Mouse (Mus musculus) lung, postnatal 25 days (tissue): ENCODE measurements around the gene Peak1.
A peak's percentile ranks its signal among the peaks of the same experiment; 100 is the strongest.

Source experiments
- DNase-seq: peaks from one replicate; pipeline ENCODE4 v3.0.0; 2022; ENCODE audit warnings: low spot score

The Peak1 gene

DNA sequence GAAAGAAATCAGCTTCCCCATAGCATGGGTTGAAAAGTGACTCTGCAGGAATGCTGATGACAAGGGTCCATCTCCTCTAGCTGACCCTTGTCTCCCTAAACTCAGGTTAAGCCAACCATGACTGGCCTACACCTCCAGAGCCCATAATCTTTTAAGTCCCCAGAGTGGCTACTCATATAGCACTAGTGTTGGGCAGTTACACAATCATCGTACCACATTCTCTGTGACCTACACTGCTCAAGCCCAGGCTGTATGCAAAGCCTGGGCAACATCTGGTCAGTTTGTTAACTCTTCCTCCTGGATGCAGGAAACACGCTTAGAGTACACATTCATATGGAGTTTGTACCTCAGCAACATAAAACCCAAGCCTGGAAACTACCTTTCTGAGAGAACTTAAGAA lies 217.7 kb downstream of the Peak1 start:
- DNase-seq: no peak

DNA sequence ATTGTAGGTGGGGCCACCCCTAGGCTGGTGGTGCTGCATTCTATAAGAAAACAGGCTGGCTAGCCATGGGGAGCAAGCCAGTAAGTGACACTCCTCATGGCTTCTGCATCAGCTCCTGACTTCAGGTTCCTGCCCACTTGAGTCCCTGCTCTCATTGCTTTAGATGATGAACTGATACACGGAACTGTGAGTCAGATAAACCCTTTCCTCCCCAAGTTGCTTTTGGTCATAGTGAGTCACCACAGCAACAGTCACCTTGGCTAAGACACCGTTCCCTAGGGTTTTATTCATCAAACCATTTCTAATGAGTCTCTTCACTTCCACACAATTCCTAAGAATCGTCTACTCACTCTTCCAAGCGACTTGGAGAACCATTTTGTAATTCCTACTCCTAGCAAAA lies 220.9 kb downstream of the Peak1 start:
- no peak for DNase-seq

DNA sequence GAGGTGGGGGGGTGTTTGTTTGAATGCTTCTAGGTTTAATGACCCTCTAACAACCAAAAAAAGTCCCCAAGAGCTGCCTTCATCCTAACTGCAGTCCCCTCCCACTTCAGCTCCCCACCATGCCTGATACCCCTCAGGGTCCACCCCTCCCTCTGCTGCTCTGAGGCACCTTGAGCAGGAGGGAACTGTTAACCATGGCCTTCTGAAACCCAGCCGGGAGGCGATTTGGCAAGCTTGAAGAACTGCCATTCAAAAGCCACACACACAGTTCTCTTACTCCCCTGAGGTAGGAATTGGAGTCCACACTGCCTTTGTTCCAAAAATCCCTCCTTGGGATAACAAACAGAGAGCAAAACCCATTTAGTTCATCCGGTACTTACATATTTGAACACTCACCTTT lies 222.7 kb downstream of the Peak1 start:
- DNase-seq: no peak

DNA sequence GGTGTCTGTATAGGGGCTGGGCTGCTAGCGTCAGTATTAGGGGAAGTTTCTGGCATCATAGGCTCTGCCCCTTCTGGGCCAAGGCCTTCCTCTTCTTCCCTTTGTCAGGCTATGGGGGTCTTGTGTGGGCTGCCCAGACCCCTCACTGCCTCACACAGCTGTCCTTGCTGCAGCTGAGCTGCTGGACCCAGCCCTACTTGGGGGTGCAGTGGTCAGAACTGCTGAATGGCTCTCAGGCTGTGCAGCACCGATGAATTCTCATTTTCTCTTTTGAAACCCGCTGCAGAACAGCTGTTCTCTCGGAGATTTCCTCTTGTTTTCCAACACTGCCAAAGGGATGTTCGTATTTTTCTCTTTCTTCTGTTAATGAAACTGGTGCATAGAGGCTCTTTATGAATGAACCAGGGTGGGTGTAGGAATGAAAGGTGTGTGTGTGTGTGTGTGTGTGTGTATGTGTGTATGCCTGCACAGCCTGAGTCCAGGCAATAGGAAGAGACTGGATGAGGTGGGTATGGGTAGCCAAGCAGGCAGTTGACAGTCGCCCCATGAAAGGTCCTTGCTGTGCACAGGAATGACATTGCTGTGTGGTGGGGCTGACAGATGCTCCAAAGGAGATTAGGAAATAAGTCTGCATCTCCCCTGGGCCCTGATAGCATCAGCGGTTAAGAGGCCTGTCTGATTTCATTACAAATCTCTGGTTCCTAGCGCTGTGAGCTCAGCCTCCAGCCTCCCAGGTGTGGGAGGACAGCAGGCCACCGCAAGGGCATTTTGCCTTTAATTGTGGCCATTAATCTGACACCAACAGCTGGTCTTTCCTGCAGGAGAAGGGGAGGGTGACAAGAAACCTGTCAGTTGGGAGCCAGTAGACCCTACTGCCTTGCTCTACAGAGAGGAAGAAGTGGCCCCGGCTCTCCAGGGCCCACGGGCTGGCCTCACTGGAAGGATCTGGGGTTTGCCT lies 226.1 kb downstream of the Peak1 start:
- DNase-seq: no peak

DNA sequence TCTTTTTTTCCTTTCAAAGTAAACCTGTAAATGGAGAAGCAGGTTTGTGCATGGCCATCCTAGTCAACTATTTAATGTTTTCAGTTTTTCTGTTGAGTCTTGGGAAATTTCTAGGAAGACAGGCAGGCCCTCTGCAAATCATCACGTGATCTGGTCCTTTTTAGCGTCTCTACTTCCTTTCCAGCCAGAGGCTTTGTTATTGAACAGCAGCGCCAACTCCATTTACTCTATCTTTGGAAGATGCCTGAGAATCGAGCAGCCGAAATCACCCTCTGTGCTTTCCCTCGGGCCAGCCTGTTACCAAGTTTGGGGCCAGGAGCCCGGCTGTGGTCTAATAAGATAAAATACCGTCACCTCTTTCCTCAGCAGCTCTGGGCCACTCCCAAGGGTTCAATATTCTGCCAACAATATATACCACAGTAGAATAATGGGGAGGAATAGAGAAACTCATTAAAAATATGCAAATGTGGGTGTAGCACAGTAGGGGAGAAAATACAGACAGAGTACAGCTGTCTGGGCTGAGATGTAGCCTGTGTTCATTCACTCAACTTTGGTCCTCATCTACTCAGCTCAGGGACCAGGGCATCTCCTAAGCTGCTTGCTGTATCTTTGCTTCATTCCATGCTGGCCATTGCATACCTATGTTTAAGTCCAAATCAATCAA lies 237.6 kb downstream of the Peak1 start:
- DNase-seq: no peak

DNA sequence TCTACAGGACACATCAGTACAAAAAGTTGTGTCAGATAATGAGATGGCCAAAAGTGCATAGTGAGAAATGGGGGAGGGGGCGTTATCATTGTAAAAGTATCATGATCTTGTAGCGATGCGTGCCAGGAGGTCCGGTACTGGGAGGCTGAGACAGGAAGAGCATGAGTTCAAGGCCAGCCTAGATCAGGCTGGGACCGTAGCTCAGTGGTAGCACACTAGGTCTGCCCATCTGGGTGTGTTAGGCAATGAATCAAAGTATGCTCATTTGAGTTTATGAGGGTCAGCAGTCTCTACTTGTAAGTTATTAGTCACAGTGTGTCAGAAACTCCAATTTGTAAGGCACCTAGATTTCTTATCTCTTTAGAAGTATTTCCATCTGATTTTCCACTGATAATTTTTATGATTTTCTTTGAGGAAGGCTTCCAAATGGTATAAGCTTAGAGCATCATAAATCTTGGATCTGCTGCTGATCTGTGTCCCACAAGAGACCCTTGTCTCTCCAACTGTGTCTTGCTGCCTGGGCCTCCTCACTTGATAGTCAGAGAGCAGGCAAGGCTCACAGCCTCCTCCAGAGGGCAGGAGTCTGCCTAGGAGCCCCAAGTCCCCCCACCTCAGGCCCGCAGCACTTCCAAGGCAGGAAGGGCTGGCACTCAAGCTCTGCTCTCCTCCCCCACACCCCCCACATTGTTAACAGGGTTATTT lies 238.3 kb downstream of the Peak1 start:
- no peak for DNase-seq

DNA sequence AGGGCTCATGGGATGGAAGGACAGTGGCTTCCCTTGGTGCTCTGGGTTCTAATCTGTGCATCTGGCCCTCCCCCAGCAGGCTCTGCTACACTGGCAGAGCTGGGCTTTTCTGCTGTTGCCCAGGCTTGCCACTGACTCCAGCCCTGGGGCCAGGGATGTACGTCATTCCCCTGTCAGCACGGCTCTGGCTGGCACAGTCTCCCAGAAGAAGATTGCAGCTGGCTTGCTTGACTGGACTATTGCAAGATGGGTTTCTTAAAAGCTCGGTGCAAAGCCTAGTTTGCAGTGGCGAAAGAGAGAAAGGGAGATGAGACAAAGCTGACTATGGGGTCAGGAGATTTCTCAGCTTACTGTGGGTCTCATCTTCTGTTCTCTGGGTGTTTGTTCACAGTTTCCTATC lies 240.5 kb downstream of the Peak1 start:
- no peak for DNase-seq

DNA sequence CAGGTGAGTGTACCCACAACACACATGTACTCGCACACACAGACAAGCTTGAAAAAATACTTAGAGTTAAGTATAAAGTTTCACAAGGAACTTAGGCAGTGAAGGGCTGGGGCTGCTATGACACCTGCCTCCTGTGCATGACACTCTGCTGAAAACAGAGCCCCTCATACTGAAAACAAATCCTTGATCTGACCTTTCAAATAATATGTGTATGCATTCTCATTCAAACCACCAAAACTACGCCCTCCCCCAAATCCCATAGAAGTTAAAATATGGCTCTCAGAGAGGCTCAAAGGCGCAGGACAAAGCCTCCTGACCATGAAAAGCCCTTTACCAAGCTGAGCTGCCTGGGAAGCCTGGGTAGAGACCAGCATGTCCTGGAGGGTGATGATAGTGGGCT lies 242.6 kb downstream of the Peak1 start:
- DNase-seq: no peak

DNA sequence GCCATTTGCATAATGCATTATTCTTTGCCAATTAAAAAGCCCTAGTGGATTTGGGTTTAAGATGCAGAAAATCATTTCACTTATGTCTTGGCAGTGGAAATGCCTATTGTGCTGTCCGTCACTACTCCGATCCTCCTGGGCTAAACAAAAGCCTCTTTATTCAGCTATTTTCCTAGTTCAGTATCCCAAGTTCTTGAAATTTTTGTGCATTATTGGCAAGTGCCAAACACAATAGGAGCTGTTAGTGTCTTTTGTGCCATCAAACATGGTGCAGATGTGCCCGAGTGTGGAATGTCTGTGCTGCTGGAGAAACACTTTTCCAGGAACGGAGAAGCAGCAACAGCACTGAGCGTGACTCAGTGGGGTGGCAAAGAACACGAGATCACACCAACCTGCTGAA lies 250.2 kb downstream of the Peak1 start:
- no peak for DNase-seq

DNA sequence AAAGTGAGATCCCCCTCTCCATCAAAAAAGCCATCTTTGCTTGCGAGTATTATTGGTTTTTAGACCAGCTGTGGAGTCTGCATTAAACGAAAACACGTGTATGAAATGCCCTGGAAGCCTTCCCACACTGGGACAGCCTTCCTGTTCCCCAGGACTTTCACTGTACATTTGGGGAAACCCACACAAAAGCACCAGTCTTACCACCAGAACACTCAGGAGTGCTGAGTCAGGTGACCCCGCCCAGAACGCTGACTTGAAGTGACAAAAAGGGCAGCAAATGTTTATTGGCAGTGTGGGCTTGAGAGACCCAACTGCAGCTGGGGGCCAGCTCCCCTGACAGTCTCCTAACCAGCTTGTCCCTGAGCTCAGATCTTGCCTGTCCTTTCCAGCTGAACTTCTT lies 251.7 kb downstream of the Peak1 start:
- no peak for DNase-seq

DNA sequence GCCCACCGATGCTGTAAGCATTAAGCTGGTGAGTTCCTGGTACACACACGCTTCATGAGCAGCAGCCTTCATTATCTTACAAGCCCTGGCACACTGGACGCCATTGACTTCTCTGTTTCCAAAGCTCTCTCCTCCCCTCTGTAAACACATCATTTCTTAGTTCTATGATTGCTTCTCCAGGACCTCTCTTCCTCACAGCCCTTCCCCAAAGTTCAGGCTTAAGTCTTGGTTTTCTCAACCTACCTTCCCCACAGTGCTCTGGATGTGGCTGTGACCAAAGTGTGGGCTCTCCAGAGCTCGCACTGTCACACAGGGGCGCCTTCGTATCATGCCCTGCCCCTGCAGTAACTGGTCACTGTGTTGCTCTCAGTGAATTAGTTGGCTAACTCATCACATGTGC lies 252.5 kb downstream of the Peak1 start, which contains the start of gene Tspan3:
Gene Tspan3 (minus strand): TSS at position 101 of the 400 bp plus-strand sequence.
- DNase-seq: no peak

DNA sequence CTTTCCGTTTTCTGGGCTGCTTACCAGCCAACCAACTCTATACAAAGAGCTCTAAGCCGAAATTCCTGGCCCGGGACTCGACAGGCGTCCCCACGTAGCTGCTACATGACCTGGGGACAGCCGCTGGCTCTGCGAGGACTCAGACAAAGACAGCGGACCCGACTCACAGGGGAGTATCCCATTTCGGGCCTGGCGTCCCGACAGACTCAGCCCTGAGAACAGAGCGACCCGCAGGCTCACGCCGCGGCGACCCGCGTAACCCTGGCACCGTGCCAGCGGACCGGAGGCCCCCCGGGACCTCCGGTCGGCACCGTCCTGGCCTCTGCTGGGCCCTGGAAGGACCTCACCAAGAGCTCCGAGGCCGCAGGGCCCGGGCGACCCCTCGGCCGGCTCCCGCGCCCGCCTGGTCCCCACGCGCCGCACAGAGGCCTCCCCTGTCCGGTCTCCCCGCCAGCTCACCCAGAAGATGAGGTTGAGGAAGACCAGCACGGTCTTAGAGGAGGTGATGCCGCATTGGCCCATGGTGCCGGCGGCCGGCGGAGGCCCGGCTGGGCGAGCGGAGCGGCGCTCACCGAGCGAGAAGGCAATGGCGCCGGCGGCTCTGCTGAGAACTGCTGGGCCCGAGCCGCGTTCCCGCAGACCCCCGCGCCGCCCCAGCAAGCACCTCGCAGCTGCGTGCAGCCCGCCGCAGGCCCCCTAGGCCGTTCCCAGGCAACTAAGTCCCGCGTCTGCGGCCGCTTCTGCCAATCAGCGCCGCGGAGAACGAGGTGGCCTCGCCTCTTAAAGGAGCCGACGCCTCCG lies 257.3 kb downstream of the Peak1 start:
- DNase-seq: peak; percentile 85

DNA sequence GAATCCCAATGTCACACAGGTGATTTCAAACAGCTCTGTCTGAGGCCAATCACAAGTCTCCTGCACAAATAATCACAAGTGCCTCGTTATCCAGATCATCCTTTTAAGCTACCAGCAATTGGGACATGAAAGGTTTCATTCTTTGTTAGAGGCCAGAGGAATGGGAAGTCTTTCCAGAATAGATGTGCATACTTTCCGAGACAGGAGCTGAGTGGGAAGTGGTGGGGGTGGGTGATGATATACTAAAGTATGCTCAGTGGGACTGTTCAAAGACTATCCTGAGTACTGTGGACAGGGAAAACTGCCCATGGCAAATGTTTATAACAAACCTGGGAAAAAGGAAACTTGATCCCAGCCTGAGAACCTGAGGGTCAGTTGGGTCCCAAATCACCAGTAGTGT lies 258.4 kb downstream of the Peak1 start:
- no peak for DNase-seq

DNA sequence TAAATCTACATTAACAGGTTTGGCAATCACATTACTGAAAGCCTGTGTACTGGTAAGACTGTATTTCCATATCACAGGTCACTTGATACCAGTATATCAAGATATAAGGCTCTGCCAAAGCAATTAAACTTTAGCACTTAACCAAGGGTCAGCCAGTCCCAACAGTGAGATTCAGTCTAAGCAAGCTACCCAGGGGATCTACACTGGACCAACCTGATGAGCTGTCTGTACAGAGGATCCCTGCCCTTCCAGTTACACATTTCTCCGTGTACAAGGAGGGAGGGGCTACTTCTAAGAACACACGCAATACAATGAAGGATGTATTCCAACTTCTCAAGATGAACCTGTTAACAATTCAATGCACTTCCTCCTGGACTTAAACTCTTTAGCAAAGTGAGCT lies 259.8 kb downstream of the Peak1 start:
- no peak for DNase-seq

DNA sequence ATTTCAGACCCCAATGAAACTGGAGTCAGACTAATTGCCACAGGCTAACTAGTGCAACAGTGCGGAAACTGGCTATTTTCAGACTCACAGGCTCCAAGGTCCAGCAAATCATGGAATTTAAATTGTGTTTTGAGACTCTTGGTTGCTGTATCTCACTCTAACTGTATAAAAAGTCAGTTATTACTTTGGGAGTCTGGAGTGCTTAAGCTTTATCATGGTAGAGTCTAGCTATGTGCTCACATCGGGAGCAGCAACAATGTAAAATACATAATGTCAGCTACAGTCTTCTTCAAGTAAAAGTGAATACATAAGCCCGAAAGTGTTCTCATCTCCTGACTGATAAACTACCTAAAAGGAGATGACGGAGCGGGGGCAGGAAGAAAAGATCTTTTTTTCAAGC lies 263.3 kb downstream of the Peak1 start:
- DNase-seq: no peak

DNA sequence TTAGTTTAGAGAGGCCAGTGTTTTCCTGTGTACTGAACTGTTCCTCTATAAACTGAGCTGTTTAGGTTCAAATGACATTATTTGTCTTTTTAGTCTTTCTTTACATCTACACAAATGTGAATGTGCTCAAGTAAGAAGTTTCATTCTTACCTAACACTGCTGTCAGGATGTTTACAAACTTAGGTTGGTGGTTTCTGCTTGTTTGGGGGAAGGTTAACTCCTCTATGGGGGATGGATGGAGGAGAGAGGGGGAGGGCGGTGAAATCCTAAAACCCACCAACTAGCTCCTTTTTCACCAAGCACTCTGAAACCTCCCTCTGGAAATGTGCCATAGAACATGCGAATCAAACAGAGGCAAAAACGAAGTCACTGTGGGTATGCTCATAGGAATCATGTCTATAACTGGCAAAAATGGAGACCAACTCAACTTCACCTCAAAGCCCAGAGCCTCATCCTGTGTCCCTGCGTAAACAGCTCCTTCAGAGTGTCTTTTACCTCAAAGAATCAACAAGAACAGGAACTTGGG lies 265.3 kb downstream of the Peak1 start:
- no peak for DNase-seq

DNA sequence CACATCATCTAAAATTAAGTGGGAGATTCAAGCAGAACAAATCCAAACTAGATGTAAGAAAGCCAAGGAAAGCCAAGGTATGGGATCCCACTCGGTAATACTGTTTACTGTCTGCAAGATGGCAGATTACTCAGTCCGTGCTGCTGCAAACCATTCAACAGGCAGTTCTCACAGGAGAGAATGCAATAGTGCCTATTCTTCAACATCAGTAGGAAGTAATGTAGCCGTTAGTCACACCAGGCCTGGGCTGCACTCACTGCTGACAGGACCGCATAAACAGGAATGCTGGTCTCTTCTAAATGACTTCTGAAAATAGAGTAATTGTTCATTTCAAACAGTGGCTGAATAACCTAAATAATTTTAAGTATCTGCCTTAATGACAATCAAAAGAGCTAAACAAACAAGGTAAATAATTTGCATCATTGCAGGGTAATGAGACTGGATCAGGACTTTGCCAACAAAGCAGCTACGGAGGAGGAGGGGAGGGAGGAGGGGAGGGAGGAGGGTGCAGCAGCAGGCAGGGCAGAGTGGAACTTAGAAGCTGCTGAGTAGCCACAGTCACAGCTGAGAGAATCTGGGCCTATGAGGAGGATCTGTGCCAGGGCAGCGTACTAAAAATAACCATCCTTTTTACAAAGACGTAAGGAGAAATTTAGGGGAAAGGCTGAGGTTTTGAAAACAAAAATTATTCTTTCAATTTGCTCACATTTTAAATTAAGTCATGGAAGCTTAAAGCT lies 266.0 kb downstream of the Peak1 start:
- DNase-seq: peak; percentile 14
